Mouse (Mus musculus) midbrain, postnatal 0 days (tissue): ENCODE measurements around the gene BC005561. TPM values are rescaled to one million over a fixed set of nuclear protein-coding genes. Genes with fewer than 3 reads are reported as not detected.
A peak's percentile ranks its signal among the peaks of the same experiment; 100 is the strongest.
"Not testable (repeated sequence)": the region's sequence is repeated elsewhere in the genome, so short reads cannot be mapped to it uniquely, and the experiment has no call there.

ENCODE experiments used
- ATAC-seq: fragments of 200-750 bp; cut with Nextera tagmentation; 2 replicates; pipeline ENCODE4 v1.8.0; 2017; ENCODE audit warnings: moderate number of reproducible peaks, mild to moderate bottlenecking, moderate TSS enrichment, moderate library complexity; ENCODE audit not compliant: low FRiP score
- DNase-seq: peaks from one replicate; pipeline ENCODE4 v3.0.0-alpha.2; 2015; ENCODE audit warnings: low spot score
- H3K27ac ChIP-seq: fragments of 300-500 bp; sonication (generic); 2 replicates; pipeline ENCODE4 v1.5.1; 2014; ENCODE audit warnings: low read depth, mild to moderate bottlenecking, low read length, mixed read lengths
- H3K27me3 ChIP-seq: fragments of 300-500 bp; sonication (generic); 2 replicates; pipeline ENCODE4 v1.6.1; 2014; ENCODE audit warnings: low read length, control low read depth, mixed read lengths; ENCODE audit not compliant: insufficient read depth
- H3K36me3 ChIP-seq: fragments of 300-500 bp; sonication (generic); 2 replicates; pipeline ENCODE4 v1.6.1; 2014; ENCODE audit warnings: low read length, control low read depth, mixed read lengths; ENCODE audit not compliant: insufficient read depth
- H3K4me1 ChIP-seq: fragments of 300-500 bp; sonication (generic); 2 replicates; pipeline ENCODE4 v1.6.1; 2014; ENCODE audit warnings: mild to moderate bottlenecking, control low read depth, antibody characterized with exemption, low read length, mixed read lengths; ENCODE audit not compliant: insufficient read depth
- H3K4me2 ChIP-seq: fragments of 300-500 bp; sonication (generic); 2 replicates; pipeline ENCODE4 v1.6.1; 2014; ENCODE audit warnings: low read depth, mild to moderate bottlenecking, low read length, mixed read lengths; ENCODE audit not compliant: poor library complexity, severe bottlenecking
- H3K4me3 ChIP-seq: fragments of 300-500 bp; sonication (generic); 2 replicates; pipeline ENCODE4 v1.5.1; 2014; ENCODE audit warnings: low read depth, mild to moderate bottlenecking, low read length, moderate library complexity
- H3K9ac ChIP-seq: fragments of 300-500 bp; sonication (generic); replicated peaks from 2 replicates; pipeline ENCODE4 v1.6.1; 2014; ENCODE audit warnings: mild to moderate bottlenecking, low read length, moderate library complexity, mixed read lengths; ENCODE audit not compliant: poor library complexity, severe bottlenecking
- H3K9me3 ChIP-seq: fragments of 300-500 bp; sonication (generic); 2 replicates; pipeline ENCODE4 v1.6.1; 2016; ENCODE audit warnings: low read length, control low read depth
- CTCF ChIP-seq: IDR thresholded peaks from 2 replicates; pipeline ENCODE4 v1.5.1; 2016; ENCODE audit warnings: antibody characterized with exemption, mild to moderate bottlenecking
- WGBS: fragments of 180-500 bp; shearing (Covaris S2); extraction: QIAGEN DNeasy Blood & Tissue Kit; methylation state at CpG from one replicate; pipeline ENCODE4 v1.1.7; 2014; 5-methylcytosine and 5-hydroxymethylcytosine counted together
- polyA plus RNA-seq: library from polyadenylated mRNA; unstranded; fragments of >200 nt; fragmentation: Nextera tagmentation; extraction: Ambion mirVana; gene quantifications from 2 replicates; pipeline ENCODE4 v1.2.1, GENCODE M21; 2015
- total RNA-seq: library from RNA; depleted of rRNA; stranded (reverse); fragments of >200 nt; gene quantifications from 2 replicates; pipeline ENCODE4 v1.2.3, GENCODE M21; 2014; rRNA removed

BC005561 gene
- total and polyA plus RNA-seq, 2 experiments from 2014 or later = 7.2 to 9.5 TPM

- Histone ChIP-seq H3K27me3 (no peaks in the 10 kb centered on the region), H3K4me1 (no peaks in the 10 kb centered on the region), H3K27ac (no peak overlapping the region), H3K4me3 (no peak overlapping the region), H3K36me3 (peaks cover 28% of the 10 kb centered on the region), H3K9me3 (no peaks in the 10 kb centered on the region), H3K4me2 (no peak overlapping the region), H3K9ac (no peak overlapping the region)
- 80% methylated on average over 1 of the region's 1 CpGs for WGBS
- TF ChIP-seq CTCF = no peak
- ATAC-seq (no peak), DNase-seq (no peak)
Measured at GRCm38 (mm10) chr5:104538612-104539011, 30.5 kb downstream of the BC005561 start.

GRCm38 (mm10) chr5:104539331-104539730 is 31.2 kb downstream of the BC005561 start:
- Histone ChIP-seq H3K36me3 (peaks cover 28% of the 10 kb centered on the region), H3K4me1 (no peaks in the 10 kb centered on the region), H3K9ac (no peak overlapping the region), H3K27me3 (no peaks in the 10 kb centered on the region), H3K9me3 (no peaks in the 10 kb centered on the region), H3K4me2 (no peak overlapping the region), H3K4me3 (no peak overlapping the region), H3K27ac (no peak overlapping the region)
- DNase-seq (no peak), ATAC-seq (no peak)
- WGBS = 89% methylated on average over 4 of the region's 4 CpGs
- TF ChIP-seq CTCF = no peak

- ATAC-seq, H3K4me1 ChIP-seq, H3K9me3 ChIP-seq, H3K36me3 ChIP-seq, H3K4me2 ChIP-seq, H3K4me3 ChIP-seq, DNase-seq, H3K27me3 ChIP-seq, H3K9ac ChIP-seq, H3K27ac ChIP-seq: not testable (repeated sequence)
- 63% methylated on average over 1 of the region's 1 CpGs for WGBS
Measured at GRCm38 (mm10) chr5:104568079-104568478, 59.9 kb downstream of the BC005561 start.

- DNase-seq (peak; percentile 53), ATAC-seq (peak; percentile 42; the same call in 1 of the 2 replicates)
- peak overlapping the region; percentile 67; the same call in 1 of the 2 replicates for H3K27ac ChIP-seq
- H3K4me3 ChIP-seq = peak overlapping the region; percentile 50
- peak overlapping the region; percentile 1; the same call in 1 of the 2 replicates for H3K9ac ChIP-seq
- no peaks in the 10 kb centered on the region for H3K9me3 ChIP-seq
- H3K27me3 ChIP-seq = no peaks in the 10 kb centered on the region
- H3K36me3 ChIP-seq = no peaks in the 10 kb centered on the region
- WGBS = 41% methylated on average over 6 of the region's 6 CpGs
- H3K4me1 ChIP-seq = no peaks in the 10 kb centered on the region
- TF ChIP-seq CTCF = no peak
- H3K4me2 ChIP-seq = peak overlapping the region; percentile 49; the same call in 1 of the 2 replicates
Measured at GRCm38 (mm10) chr5:104570766-104571165, 62.6 kb downstream of the BC005561 start.

- Histone ChIP-seq H3K27ac (peak overlapping the region; percentile 72; the same call in 1 of the 2 replicates), H3K4me2 (peak overlapping the region; percentile 38; the same call in 1 of the 2 replicates), H3K4me3 (peak overlapping the region; percentile 50), H3K9ac (peak overlapping the region; percentile 66)
- H3K9me3 ChIP-seq, H3K36me3 ChIP-seq, H3K27me3 ChIP-seq, H3K4me1 ChIP-seq: not testable (repeated sequence)
- ATAC-seq = peak; percentile 99
- 2% methylated on average over 18 of the region's 19 CpGs for WGBS
- DNase-seq = peak; percentile 95
Measured at GRCm38 (mm10) chr5:104571282-104571921, 63.2 kb downstream of the BC005561 start.

Other genes starting within 250 kb of the BC005561 start
- gene Ibsp, start 209.2 kb upstream of the BC005561 start, total RNA-seq = 0.16 TPM in 1 of 2 replicates, not detected in the other
- 0.10 TPM in 1 of 2 replicates, not detected in the other for gene Ibsp, start 209.2 kb upstream of the BC005561 start, polyA plus RNA-seq
- gene Mepe, start 183.0 kb upstream of the BC005561 start, total RNA-seq = not detected in 2 replicates
- gene Mepe, start 183.0 kb upstream of the BC005561 start, polyA plus RNA-seq = not detected in 2 replicates
- 14.3 and 18.4 TPM in 2 replicates for gene Spp1, start 73.2 kb upstream of the BC005561 start, total RNA-seq
- 25.9 and 31.2 TPM in 2 replicates for gene Spp1, start 73.2 kb upstream of the BC005561 start, polyA plus RNA-seq
- 25.8 and 29.1 TPM in 2 replicates for gene Pkd2, start 48.9 kb upstream of the BC005561 start, total RNA-seq
- 4.8 and 5.2 TPM in 2 replicates for gene Pkd2, start 48.9 kb upstream of the BC005561 start, polyA plus RNA-seq